Mouse (Mus musculus): ENCODE measurements at regions not wholly inside any gene's neighbourhood (a gene's known extent, or its start where the extent isn't known, plus 50 kb on each side); places are given as distances from the start of the nearest gene placed in this dataset.

DNA sequence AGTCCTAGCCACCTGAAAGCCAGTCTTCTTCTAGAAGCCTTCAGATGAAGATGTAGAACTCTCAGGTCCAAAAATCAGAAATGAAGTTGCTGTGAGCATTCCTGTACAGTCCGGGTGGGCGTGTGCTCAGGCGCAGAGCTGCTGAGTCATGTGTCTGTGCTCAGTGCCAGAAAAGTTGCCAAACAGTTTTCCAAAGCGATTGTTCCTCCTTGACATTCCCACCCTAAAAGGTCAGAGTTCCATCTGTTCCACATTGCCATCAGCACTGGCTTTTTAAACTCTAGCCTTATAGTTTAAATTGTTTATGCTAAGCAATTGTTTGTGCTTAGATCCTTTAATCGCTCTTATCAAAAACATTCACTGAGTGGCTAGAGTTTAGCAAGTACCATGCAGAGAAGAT lies 222.7 kb upstream of the Gadl1 start:
- TF ChIP-seq EP300 (IDR thresholded peaks at IDR 0.05; ENCODE audit: insufficient read depth, low read depth, low read length) (no peak), CTCF (IDR thresholded peaks at IDR 0.05; ENCODE audit: low read depth, low read length) (no peak), POLR2A (IDR thresholded peaks at IDR 0.05; ENCODE audit: insufficient read depth, low read length) (no peak)
- no peaks in the 10 kb centered on the region for H3K36me3 ChIP-seq (ENCODE audit: control insufficient read depth, insufficient read depth, low read length, poor library complexity, severe bottlenecking)

GRCm38 (mm10) chr9:115692837-115693236 lies 216.4 kb upstream of the Gadl1 start:
- Histone ChIP-seq H3K36me3 (ENCODE audit: control insufficient read depth, insufficient read depth, low read length, poor library complexity, severe bottlenecking) (no peaks in the 10 kb centered on the region), H3K27ac (ENCODE audit: insufficient read depth, low read length) (no peak overlapping the region), H3K4me3 (ENCODE audit: low read depth, low read length) (no peak overlapping the region), H3K27me3 (ENCODE audit: control insufficient read depth, insufficient read depth, low read length, poor library complexity, severe bottlenecking) (no peaks in the 10 kb centered on the region), H3K4me1 (ENCODE audit: control insufficient read depth, insufficient read depth, low read length) (no peaks in the 10 kb centered on the region), H3K9me3 (replicated peaks; ENCODE audit: control insufficient read depth, insufficient read depth, low read length, poor library complexity, severe bottlenecking) (no peaks in the 10 kb centered on the region), H3K9ac (ENCODE audit: low read depth, poor library complexity, severe bottlenecking) (no peak overlapping the region)
- TF ChIP-seq CTCF (IDR thresholded peaks at IDR 0.05; ENCODE audit: low read depth, low read length) (peak; percentile 30), POLR2A (IDR thresholded peaks at IDR 0.05; ENCODE audit: insufficient read depth, low read length) (no peak)

More for the DNA sequence above, 222.7 kb upstream of the Gadl1 start:
- H3K9ac ChIP-seq (ENCODE audit: low read depth, poor library complexity, severe bottlenecking): no peak overlapping the region
- no peak overlapping the region for H3K4me3 ChIP-seq (ENCODE audit: low read depth, low read length)
- no peaks in the 10 kb centered on the region for H3K4me1 ChIP-seq (ENCODE audit: control insufficient read depth, insufficient read depth, low read length)
- H3K27me3 ChIP-seq (ENCODE audit: control insufficient read depth, insufficient read depth, low read length, poor library complexity, severe bottlenecking): no peaks in the 10 kb centered on the region
- H3K27ac ChIP-seq (ENCODE audit: insufficient read depth, low read length): no peak overlapping the region
- no peaks in the 10 kb centered on the region for H3K9me3 ChIP-seq (replicated peaks; ENCODE audit: control insufficient read depth, insufficient read depth, low read length, poor library complexity, severe bottlenecking)

DNA sequence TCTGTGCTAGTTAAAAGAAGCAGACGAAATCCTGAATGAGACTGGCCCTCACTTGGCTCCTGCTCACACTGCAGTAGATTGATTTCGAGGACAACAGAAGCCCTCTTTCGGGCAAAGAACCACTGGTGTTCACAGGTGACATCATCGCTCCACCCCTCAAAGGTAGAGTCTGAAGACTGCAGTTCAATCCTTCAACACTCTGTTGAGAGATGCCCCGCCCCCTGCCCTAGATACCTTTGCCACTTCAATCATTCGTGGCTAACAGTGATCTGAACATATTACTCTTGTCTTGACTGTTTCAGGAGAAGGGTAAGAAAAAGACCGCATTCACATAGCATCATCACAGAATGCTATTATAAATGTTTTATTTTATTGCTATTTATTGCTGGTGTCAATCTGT lies 205.5 kb upstream of the Gadl1 start:
- Histone ChIP-seq H3K9me3 (replicated peaks; ENCODE audit: control insufficient read depth, insufficient read depth, low read length, poor library complexity, severe bottlenecking) (no peaks in the 10 kb centered on the region), H3K4me3 (ENCODE audit: low read depth, low read length) (no peak overlapping the region), H3K27ac (ENCODE audit: insufficient read depth, low read length) (no peak overlapping the region), H3K27me3 (ENCODE audit: control insufficient read depth, insufficient read depth, low read length, poor library complexity, severe bottlenecking) (no peaks in the 10 kb centered on the region), H3K4me1 (ENCODE audit: control insufficient read depth, insufficient read depth, low read length) (no peaks in the 10 kb centered on the region), H3K36me3 (ENCODE audit: control insufficient read depth, insufficient read depth, low read length, poor library complexity, severe bottlenecking) (no peaks in the 10 kb centered on the region), H3K9ac (ENCODE audit: low read depth, poor library complexity, severe bottlenecking) (no peak overlapping the region)
- TF ChIP-seq EP300 (IDR thresholded peaks at IDR 0.05; ENCODE audit: insufficient read depth, low read depth, low read length) (no peak), POLR2A (IDR thresholded peaks at IDR 0.05; ENCODE audit: insufficient read depth, low read length) (no peak), CTCF (IDR thresholded peaks at IDR 0.05; ENCODE audit: low read depth, low read length) (no peak)

DNA sequence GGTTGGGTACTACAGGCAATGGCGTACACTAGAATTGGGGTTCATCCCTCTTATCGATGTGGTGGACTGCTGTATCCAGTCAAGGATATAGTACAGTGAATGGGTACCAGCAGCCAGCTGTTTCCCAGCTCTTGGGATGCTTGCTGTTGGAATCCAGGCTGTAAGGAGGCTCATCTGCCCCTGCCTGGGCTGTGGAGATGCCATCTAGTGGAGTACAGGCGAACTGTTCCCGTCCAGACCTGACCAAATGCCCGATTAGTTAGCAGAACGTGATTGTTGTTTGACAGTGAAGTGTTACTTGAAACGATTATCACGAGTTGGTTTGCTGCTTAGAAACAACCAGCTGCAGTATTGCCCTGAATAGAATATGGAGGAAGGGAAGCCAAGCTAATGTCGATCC lies 205.0 kb upstream of the Gadl1 start:
- Histone ChIP-seq H3K9ac (ENCODE audit: low read depth, poor library complexity, severe bottlenecking) (no peak overlapping the region), H3K27ac (ENCODE audit: insufficient read depth, low read length) (no peak overlapping the region), H3K36me3 (ENCODE audit: control insufficient read depth, insufficient read depth, low read length, poor library complexity, severe bottlenecking) (no peaks in the 10 kb centered on the region), H3K9me3 (replicated peaks; ENCODE audit: control insufficient read depth, insufficient read depth, low read length, poor library complexity, severe bottlenecking) (no peaks in the 10 kb centered on the region), H3K27me3 (ENCODE audit: control insufficient read depth, insufficient read depth, low read length, poor library complexity, severe bottlenecking) (no peaks in the 10 kb centered on the region), H3K4me3 (ENCODE audit: low read depth, low read length) (no peak overlapping the region), H3K4me1 (ENCODE audit: control insufficient read depth, insufficient read depth, low read length) (no peaks in the 10 kb centered on the region)
- TF ChIP-seq EP300 (IDR thresholded peaks at IDR 0.05; ENCODE audit: insufficient read depth, low read depth, low read length) (no peak), CTCF (IDR thresholded peaks at IDR 0.05; ENCODE audit: low read depth, low read length) (peak; percentile 90), POLR2A (IDR thresholded peaks at IDR 0.05; ENCODE audit: insufficient read depth, low read length) (no peak)

GRCm38 (mm10) chr9:115705761-115706160 lies 203.5 kb upstream of the Gadl1 start:
- Histone ChIP-seq H3K4me3 (ENCODE audit: low read depth, low read length) (no peak overlapping the region), H3K36me3 (ENCODE audit: control insufficient read depth, insufficient read depth, low read length, poor library complexity, severe bottlenecking) (no peaks in the 10 kb centered on the region), H3K9me3 (replicated peaks; ENCODE audit: control insufficient read depth, insufficient read depth, low read length, poor library complexity, severe bottlenecking) (no peaks in the 10 kb centered on the region), H3K9ac (ENCODE audit: low read depth, poor library complexity, severe bottlenecking) (no peak overlapping the region), H3K27ac (ENCODE audit: insufficient read depth, low read length) (no peak overlapping the region), H3K4me1 (ENCODE audit: control insufficient read depth, insufficient read depth, low read length) (no peaks in the 10 kb centered on the region), H3K27me3 (ENCODE audit: control insufficient read depth, insufficient read depth, low read length, poor library complexity, severe bottlenecking) (no peaks in the 10 kb centered on the region)
- TF ChIP-seq EP300 (IDR thresholded peaks at IDR 0.05; ENCODE audit: insufficient read depth, low read depth, low read length) (no peak), CTCF (IDR thresholded peaks at IDR 0.05; ENCODE audit: low read depth, low read length) (no peak), POLR2A (IDR thresholded peaks at IDR 0.05; ENCODE audit: insufficient read depth, low read length) (no peak)

- Histone ChIP-seq H3K27ac (ENCODE audit: insufficient read depth, low read length) (no peak overlapping the region), H3K36me3 (ENCODE audit: control insufficient read depth, insufficient read depth, low read length, poor library complexity, severe bottlenecking) (no peaks in the 10 kb centered on the region), H3K4me1 (ENCODE audit: control insufficient read depth, insufficient read depth, low read length) (no peaks in the 10 kb centered on the region), H3K9ac (ENCODE audit: low read depth, poor library complexity, severe bottlenecking) (no peak overlapping the region), H3K9me3 (replicated peaks; ENCODE audit: control insufficient read depth, insufficient read depth, low read length, poor library complexity, severe bottlenecking) (no peaks in the 10 kb centered on the region), H3K27me3 (ENCODE audit: control insufficient read depth, insufficient read depth, low read length, poor library complexity, severe bottlenecking) (no peaks in the 10 kb centered on the region; the same call in 1 of the 2 replicates), H3K4me3 (ENCODE audit: low read depth, low read length) (no peak overlapping the region)
- no peak for TF ChIP-seq CTCF (IDR thresholded peaks at IDR 0.05; ENCODE audit: low read depth, low read length)
- no peak for TF ChIP-seq POLR2A (IDR thresholded peaks at IDR 0.05; ENCODE audit: insufficient read depth, low read length)
- no peak for TF ChIP-seq EP300 (IDR thresholded peaks at IDR 0.05; ENCODE audit: insufficient read depth, low read depth, low read length)
Measured at GRCm38 (mm10) chr9:115708199-115708934, 200.9 kb upstream of the Gadl1 start.

All from ES-Bruce4 (cell line).